Mouse (Mus musculus) thymus, adult 2 months (tissue): Measurements from ENCODE around the gene Fgfr2. TPM values are rescaled to one million over a fixed set of nuclear protein-coding genes. Genes with fewer than 3 reads are reported as not detected.

ENCODE experiments used
- DNase-seq: peaks from one replicate; pipeline ENCODE4 v3.0.0; 2021
- H3K27ac ChIP-seq: fragments of 200-500 bp; 2 replicates; pipeline ENCODE4 v1.5.1; 2012; ENCODE audit warnings: low read length, control low read depth; ENCODE audit not compliant: control insufficient read depth, insufficient read depth
- H3K27me3 ChIP-seq: fragments of 200-500 bp; 2 replicates; pipeline ENCODE4 v1.6.1; 2012; ENCODE audit warnings: mild to moderate bottlenecking, low read length, moderate library complexity, mixed read lengths; ENCODE audit not compliant: control insufficient read depth, insufficient read depth
- H3K36me3 ChIP-seq: fragments of 200-500 bp; 2 replicates; pipeline ENCODE4 v1.6.1; 2012; ENCODE audit warnings: mild to moderate bottlenecking, low read length, moderate library complexity; ENCODE audit not compliant: control insufficient read depth, insufficient read depth
- H3K4me1 ChIP-seq: fragments of 200-500 bp; replicated peaks from 2 replicates; pipeline ENCODE4 v1.6.1; 2012; ENCODE audit warnings: low read length; ENCODE audit not compliant: control insufficient read depth, insufficient read depth
- H3K4me3 ChIP-seq: fragments of 200-500 bp; 2 replicates; pipeline ENCODE4 v1.5.1; 2012; ENCODE audit warnings: mild to moderate bottlenecking, low read length, control low read depth, moderate library complexity; ENCODE audit not compliant: control insufficient read depth, insufficient read depth
- CTCF ChIP-seq: fragments of 200-500 bp; IDR thresholded peaks from 2 replicates; pipeline ENCODE4 v1.5.1; 2012; ENCODE audit warnings: mild to moderate bottlenecking, control low read depth, low read length, moderate library complexity, borderline replicate concordance; ENCODE audit not compliant: control insufficient read depth, poor library complexity, insufficient read depth; ENCODE audit errors: extremely low read depth
- POLR2A ChIP-seq: fragments of 200-500 bp; IDR thresholded peaks from 2 replicates; pipeline ENCODE4 v1.6.1; 2012; ENCODE audit warnings: mild to moderate bottlenecking, low read length, control low read depth, moderate library complexity; ENCODE audit not compliant: control insufficient read depth, poor library complexity, insufficient read depth; ENCODE audit errors: extremely low read depth
- WGBS: fragments of 180-500 bp; shearing (Covaris S2); methylation state at CpG from one replicate; pipeline ENCODE4 v1.1.7; 2018; 5-methylcytosine and 5-hydroxymethylcytosine counted together
- polyA plus RNA-seq: library from polyadenylated mRNA; depleted of rRNA; stranded (reverse); fragments of >200 nt; gene quantifications from 2 replicates; pipeline ENCODE4 v1.2.3, GENCODE M21; 2012

The Fgfr2 gene
- polyA plus RNA-seq, 1 experiment = 12.1 TPM

DNA sequence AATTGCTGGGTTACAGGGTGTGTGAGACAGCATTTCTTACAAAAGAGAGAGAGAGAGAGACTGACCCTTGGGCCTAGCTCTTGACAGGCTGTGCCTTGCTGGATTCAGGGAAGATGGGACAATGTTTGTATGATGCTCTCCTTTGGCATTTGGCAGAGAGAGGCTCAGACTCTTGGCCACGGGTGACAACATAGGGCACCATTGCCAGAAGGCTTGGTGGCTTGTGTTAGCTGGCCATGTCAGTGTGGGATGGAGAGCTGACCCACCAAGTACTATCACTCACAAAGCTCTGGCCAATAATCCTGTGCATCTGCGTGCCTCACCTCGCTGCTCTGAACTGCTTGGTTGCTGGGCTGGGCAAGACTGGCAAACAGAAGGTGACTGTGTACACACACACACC lies 112.7 kb downstream of the Fgfr2 start:
- TF ChIP-seq CTCF = no peak
- TF ChIP-seq POLR2A = no peak
- Histone ChIP-seq H3K27ac (no peak overlapping the region), H3K36me3 (no peaks in the 10 kb centered on the region), H3K27me3 (no peaks in the 10 kb centered on the region), H3K4me3 (no peak overlapping the region), H3K4me1 (no peaks in the 10 kb centered on the region)
- 94% methylated on average over 3 of the region's 3 CpGs for WGBS
- no peak for DNase-seq

DNA sequence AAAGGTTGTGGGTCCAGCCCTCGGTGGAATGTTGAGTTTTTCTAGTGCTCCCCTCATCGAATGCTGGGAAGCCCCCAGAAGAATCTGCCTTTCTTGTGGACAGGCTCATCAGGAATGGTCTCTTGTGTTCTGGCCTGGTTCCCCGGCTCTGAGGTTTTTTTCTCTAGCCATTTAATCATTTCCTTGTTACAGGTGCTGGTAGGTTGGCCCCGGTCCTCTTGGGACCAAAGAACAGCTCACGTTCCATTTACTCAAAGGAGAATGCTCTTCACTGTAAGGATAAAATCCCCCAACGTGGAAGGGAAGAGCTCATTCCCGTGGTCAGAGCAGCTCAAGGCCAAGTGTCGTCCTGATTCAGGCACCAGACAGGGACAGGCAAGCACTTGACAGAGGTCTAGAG lies 113.5 kb downstream of the Fgfr2 start:
- Histone ChIP-seq H3K4me1 (no peaks in the 10 kb centered on the region), H3K27me3 (no peaks in the 10 kb centered on the region), H3K36me3 (no peaks in the 10 kb centered on the region), H3K4me3 (no peak overlapping the region), H3K27ac (no peak overlapping the region)
- DNase-seq = no peak
- no peak for TF ChIP-seq POLR2A
- TF ChIP-seq CTCF = no peak
- WGBS = 90% methylated on average over 8 of the region's 8 CpGs

DNA sequence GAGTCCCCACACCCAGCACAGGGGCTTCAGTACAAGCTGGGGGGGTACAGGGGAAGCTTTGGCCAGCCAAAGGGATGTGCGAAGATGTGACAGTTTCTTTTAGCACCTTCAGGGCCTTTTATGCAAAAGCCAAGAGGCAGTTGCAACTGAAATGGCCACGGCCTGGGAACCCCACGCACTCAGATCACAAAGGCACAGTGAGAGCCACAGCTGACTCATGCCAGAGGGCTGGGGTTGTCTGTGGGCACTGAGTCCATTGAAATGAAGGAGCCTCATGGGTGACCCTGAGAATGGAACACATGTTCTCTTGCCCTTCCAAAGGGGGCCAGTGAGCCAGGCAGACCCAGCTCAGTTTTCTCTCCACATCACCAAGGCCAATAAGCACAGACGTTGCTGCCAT lies 114.5 kb downstream of the Fgfr2 start:
- DNase-seq = no peak
- 96% methylated on average over 4 of the region's 4 CpGs for WGBS
- no peaks in the 10 kb centered on the region for H3K36me3 ChIP-seq
- no peak overlapping the region for H3K4me3 ChIP-seq
- TF ChIP-seq POLR2A = no peak
- no peak for TF ChIP-seq CTCF
- no peak overlapping the region for H3K27ac ChIP-seq
- H3K27me3 ChIP-seq = no peaks in the 10 kb centered on the region
- no peaks in the 10 kb centered on the region for H3K4me1 ChIP-seq

DNA sequence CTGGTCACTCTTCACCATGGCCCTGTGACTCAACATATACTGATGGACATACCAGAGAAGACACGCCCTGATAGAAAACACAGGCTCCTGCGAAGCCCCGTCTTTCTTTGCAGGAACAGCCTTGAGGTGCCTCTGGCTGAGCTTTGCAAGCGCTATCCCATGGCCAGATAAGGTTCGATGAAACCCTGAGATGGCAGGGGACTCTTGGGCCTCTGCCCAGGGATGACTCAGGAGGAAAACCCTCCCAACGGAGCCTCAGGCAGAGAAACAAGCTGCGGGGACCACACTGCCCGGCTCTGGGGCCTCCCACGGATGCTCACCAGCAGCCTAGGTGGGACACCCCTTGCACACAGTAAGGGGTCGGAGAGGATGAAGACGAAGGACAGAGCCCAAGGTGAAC lies 115.8 kb downstream of the Fgfr2 start:
- Histone ChIP-seq H3K4me3 (no peak overlapping the region), H3K36me3 (no peaks in the 10 kb centered on the region), H3K27ac (no peak overlapping the region), H3K4me1 (no peaks in the 10 kb centered on the region), H3K27me3 (no peaks in the 10 kb centered on the region)
- TF ChIP-seq POLR2A = no peak
- no peak for TF ChIP-seq CTCF
- no peak for DNase-seq
- WGBS = 88% methylated on average over 11 of the region's 11 CpGs

DNA sequence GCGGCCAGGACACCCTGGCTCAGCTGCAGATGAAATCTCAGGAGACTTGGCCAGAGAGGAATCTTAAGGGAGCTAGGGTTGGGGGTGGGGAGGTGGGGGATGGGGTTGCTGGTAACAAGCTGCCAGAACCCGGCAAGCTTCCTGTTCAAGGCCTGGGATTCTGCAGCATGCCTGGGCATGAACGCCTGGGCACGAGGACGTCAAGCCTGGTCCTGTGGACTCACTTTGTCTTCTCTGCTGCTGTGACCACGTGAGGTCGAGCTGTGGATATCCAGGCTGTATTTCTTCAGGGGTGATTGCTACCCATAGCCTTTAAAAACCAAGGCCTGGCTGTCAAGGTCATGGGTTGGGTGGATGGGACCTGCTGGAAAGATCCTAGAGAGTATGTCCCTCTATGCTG lies 117.4 kb downstream of the Fgfr2 start:
- Histone ChIP-seq H3K4me3 (no peak overlapping the region), H3K4me1 (no peaks in the 10 kb centered on the region), H3K27ac (no peak overlapping the region), H3K27me3 (no peaks in the 10 kb centered on the region), H3K36me3 (no peaks in the 10 kb centered on the region)
- DNase-seq = no peak
- TF ChIP-seq CTCF (no peak), POLR2A (no peak)
- 87% methylated on average over 7 of the region's 7 CpGs for WGBS

DNA sequence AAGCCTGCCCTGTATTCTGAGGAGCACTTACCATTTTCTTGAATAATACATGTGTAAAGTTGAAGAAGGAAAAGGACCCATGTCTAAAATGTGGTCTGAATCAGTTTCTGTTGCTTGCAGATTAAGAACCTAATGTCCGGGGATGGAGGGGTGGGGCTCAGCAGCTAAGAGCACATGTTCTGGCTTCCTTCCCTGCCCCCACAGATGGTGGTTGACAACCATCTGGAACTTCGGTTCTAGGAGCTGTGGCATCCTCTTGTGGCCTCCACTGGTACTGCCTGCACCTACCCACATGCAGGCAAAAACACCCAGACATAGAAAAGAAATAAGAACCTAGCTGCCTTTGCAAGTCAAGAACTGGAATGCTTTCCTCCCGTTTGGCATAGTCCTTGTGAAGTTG lies 119.7 kb downstream of the Fgfr2 start:
- Histone ChIP-seq H3K27me3 (no peaks in the 10 kb centered on the region), H3K4me3 (no peak overlapping the region), H3K27ac (no peak overlapping the region), H3K4me1 (no peaks in the 10 kb centered on the region), H3K36me3 (no peaks in the 10 kb centered on the region)
- peak; percentile 69 for DNase-seq
- WGBS = 7% methylated on average over 3 of the region's 3 CpGs
- TF ChIP-seq POLR2A (no peak), CTCF (0 out of 2 replicates have a peak, but pooled peaks have one; percentile 62)

DNA sequence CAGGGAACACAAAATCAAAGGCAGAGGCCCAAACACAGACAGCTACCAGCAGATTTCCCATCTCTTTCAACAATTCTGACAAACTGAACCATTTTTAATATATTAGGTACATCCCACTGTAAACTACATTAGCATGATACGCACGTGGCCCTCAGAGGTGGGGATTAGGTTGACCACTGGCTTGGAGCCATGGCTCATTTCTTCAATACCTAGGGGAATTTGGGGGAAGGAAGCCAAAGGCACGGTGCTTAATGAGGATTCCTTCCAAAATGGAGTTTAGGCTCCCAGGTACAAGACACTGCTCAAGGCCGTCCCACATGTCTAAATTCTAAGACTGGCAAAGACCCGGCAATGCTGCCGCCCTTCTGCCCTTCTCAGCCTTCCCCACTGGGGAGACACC lies 120.9 kb downstream of the Fgfr2 start:
- no peak overlapping the region for H3K27ac ChIP-seq
- no peak for DNase-seq
- no peaks in the 10 kb centered on the region for H3K4me1 ChIP-seq
- H3K36me3 ChIP-seq = no peaks in the 10 kb centered on the region
- H3K27me3 ChIP-seq = no peaks in the 10 kb centered on the region
- TF ChIP-seq CTCF = no peak
- no peak overlapping the region for H3K4me3 ChIP-seq
- 95% methylated on average over 6 of the region's 6 CpGs for WGBS
